Mouse (Mus musculus): ENCODE results near the gene Gm49416. TPM values are rescaled to one million over a fixed set of nuclear protein-coding genes. Genes with fewer than 3 reads are reported as not detected.
"Not testable (repeated sequence)": the region's sequence is repeated elsewhere in the genome, so short reads cannot be mapped to it uniquely, and the experiment has no call there.

Gm49416 gene
- total RNA-seq (2021): 1 to 10 TPM; 1.6 to 2.2 TPM

GRCm38 (mm10) chr19:8888511-8889385 lies at the start of gene Gm49416, which contains the start of gene 1810009A15Rik:
Gene Gm49416, plus strand, starts transcription at chr19:8888926.
Gene 1810009A15Rik, plus strand, starts transcription at chr19:8888853.
- DNase-seq (ENCODE audit: extremely low spot score in 1 of 2, low spot score in 1 of 2): peak; percentile 81 to 85

- peak; percentile 55 to 64 for DNase-seq (ENCODE audit: extremely low spot score in 1 of 2, low spot score in 1 of 2)
Observed at GRCm38 (mm10) chr19:8839103-8839907, 49.4 kb upstream of the Gm49416 start, which contains the start of gene Gng3. Gene Gng3, minus strand, starts transcription at chr19:8839194.

GRCm38 (mm10) chr19:8839908-8840791 lies 48.6 kb upstream of the Gm49416 start:
- peak; percentile 57 to 60 for DNase-seq (ENCODE audit: extremely low spot score in 1 of 2, low spot score in 1 of 2)

- DNase-seq (ENCODE audit: extremely low spot score in 1 of 2, low spot score in 1 of 2): no peak
Observed at GRCm38 (mm10) chr19:8841012-8841411, 47.7 kb upstream of the Gm49416 start.

DNA sequence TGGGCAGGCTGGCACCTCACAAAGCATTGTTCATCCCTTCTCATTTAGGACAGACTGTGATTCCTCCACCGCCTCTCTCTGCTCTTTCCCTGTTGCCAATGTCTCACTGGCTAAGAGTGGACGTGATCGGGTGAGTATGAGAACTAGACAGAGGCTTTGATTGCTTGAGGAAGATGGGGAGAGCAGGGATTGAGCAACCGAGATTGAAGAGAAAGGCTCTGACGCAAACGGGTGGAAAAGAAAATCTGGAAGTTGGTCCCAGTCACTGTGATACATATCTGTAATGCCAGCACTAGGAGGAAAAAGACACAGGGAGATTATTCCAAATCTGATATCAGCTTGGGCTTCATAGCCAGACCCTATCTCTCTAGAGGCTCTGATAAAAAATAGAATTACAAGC lies 45.8 kb upstream of the Gm49416 start:
- DNase-seq (ENCODE audit: extremely low spot score in 1 of 2, low spot score in 1 of 2): no peak

DNA sequence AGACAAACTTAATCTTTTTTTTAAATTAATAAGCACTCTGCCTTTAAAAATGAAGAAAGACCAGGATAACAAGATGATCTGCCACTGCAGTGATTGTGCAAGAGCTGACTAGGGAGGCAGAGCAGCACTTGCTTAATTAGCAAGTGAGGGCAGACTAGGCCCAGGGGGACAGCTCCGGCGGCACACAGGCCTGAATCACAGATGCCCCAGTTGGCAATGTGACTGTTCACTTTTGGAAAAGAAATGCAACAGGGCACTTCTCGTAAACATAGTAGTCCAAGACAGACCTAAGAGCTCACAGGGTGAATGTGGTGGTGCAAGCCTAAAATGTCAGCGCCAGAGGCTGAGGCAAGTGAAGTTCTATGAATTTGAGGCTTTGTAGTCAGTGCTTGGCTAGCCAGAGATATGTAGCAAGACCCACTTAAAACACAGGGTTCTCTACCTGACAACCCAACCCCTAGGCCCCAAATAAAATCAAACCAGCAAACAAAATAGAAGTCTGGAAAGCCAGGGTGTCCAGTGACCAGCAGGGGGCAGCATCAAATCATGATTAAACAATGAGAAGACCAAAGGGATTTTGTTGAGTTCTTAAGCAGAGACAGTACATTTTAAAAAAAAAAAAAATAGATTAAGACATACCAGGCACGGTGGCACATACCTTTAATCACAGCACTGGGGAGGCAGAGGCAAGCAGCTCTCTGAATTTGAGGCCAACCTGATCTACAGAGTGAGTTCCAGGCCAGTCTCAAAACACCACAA lies 44.2 kb upstream of the Gm49416 start:
- peak; percentile 59 to 96 for DNase-seq (ENCODE audit: extremely low spot score in 1 of 2, low spot score in 1 of 2)

GRCm38 (mm10) chr19:8848356-8848755 lies 40.4 kb upstream of the Gm49416 start:
- DNase-seq (ENCODE audit: extremely low spot score in 1 of 2, low spot score in 1 of 2): no peak

DNA sequence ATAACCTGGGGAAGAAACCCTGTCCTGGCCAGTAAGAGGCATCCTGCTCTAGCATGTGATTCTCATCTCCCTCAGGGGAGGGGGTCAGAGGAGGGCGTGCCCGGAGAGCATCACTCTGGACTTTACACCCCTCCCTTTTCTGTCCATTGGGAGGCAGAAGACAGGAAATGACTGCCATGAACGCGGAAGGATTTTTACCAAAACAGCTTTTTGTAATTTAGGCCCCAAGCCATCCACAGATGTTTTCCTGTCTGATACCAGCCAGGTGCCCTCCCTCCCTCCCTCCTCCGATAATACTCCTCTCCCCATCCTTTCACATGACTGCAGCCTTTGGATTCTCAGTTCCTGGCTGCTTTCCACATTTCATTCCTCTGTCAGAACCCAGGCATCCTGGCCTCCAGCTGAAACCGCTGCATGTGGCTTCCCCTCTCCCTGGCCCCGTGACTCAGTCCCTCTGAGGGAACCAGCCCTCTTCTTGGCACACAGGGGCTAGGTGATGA lies 38.3 kb upstream of the Gm49416 start, which contains the start of gene Lrrn4cl:
Lrrn4cl (plus strand) TSS at position 367 of the 500 bp plus-strand sequence.
- no peak for DNase-seq (ENCODE audit: extremely low spot score in 1 of 2, low spot score in 1 of 2)

- no peak for DNase-seq (ENCODE audit: extremely low spot score in 1 of 2, low spot score in 1 of 2)
Observed at GRCm38 (mm10) chr19:8851639-8852038, 37.1 kb upstream of the Gm49416 start.

GRCm38 (mm10) chr19:8852236-8852928 lies 36.3 kb upstream of the Gm49416 start:
- DNase-seq (ENCODE audit: extremely low spot score in 1 of 2, low spot score in 1 of 2): no peak

GRCm38 (mm10) chr19:8853117-8853516 lies 35.6 kb upstream of the Gm49416 start:
- no peak for DNase-seq (ENCODE audit: extremely low spot score in 1 of 2, low spot score in 1 of 2)

GRCm38 (mm10) chr19:8857689-8858088 lies 31.0 kb upstream of the Gm49416 start:
- DNase-seq (ENCODE audit: extremely low spot score in 1 of 2, low spot score in 1 of 2): peak in 1 of 2 experiments; percentile 27

DNA sequence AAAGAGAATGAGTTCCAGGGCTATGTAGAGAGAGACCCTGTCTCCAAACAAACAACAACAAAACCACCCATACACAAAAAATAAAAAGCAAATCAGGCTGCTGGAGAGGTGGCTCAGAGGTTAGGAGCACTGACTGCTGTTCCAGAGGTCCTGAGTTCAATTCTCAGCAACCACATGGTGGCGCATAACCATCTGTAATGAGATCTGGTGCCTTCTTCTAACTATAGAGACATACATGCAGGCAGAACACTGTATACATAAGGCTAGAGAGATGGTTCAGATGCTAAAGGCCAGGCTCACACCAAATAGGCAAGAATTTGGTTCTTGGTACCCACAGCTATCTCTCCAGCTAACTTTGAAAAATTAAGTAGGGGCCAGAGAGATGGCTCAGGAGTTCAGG lies 29.7 kb upstream of the Gm49416 start:
- DNase-seq (ENCODE audit: extremely low spot score in 1 of 2, low spot score in 1 of 2): no peak

- DNase-seq (ENCODE audit: extremely low spot score in 1 of 2, low spot score in 1 of 2): no peak
Observed at GRCm38 (mm10) chr19:8864265-8864664, 24.5 kb upstream of the Gm49416 start.

- not testable (repeated sequence) for DNase-seq (ENCODE audit: extremely low spot score in 1 of 2, low spot score in 1 of 2)
Observed at GRCm38 (mm10) chr19:8870381-8870780, 18.3 kb upstream of the Gm49416 start.

DNA sequence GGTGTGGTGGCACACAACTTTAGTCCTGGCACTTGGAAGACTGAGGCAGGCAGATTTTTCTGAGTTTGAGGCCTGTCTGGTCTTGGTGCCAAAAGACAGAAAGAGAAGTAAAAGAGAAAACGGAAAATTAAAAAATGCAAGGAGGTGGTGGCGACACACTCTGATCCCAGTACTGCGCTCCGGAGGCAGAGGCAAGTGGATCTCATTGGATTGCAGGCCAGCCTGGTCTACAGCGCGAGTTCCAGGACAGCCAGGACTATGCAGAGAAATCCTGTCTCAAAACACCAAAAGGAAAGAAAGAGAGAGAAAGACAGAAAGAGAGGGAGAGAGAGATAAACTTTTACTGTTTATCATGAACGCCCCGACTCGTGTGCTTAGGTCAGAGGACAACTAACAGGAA lies 17.9 kb upstream of the Gm49416 start:
- no peak for DNase-seq (ENCODE audit: extremely low spot score in 1 of 2, low spot score in 1 of 2)

GRCm38 (mm10) chr19:8871267-8872186 lies 17.2 kb upstream of the Gm49416 start, which contains the start of gene Ubxn1:
Gene Ubxn1, plus strand, starts transcription at chr19:8871496.
- DNase-seq (ENCODE audit: extremely low spot score in 1 of 2, low spot score in 1 of 2): peak; percentile 94 to 95

All from layer of hippocampus, postnatal 25 days (tissue).